Mouse (Mus musculus): ENCODE measurements around the gene Csnk2a2. TPM values are rescaled to one million over a fixed set of nuclear protein-coding genes. Genes with fewer than 3 reads are reported as not detected.

Gene Csnk2a2
- polyA plus RNA-seq, 1 experiment, result 125 TPM

- Histone ChIP-seq H3K36me3 (ENCODE audit: control insufficient read depth, insufficient read depth, low read length) (no peaks in the 10 kb centered on the region), H3K4me1 (ENCODE audit: control insufficient read depth, insufficient read depth, low read length) (no peaks in the 10 kb centered on the region; the same call in 1 of the 2 replicates), H3K4me3 (ENCODE audit: control insufficient read depth, low read depth, low read length) (no peak overlapping the region), H3K27ac (ENCODE audit: control insufficient read depth, insufficient read depth, low read depth, low read length) (no peak overlapping the region), H3K27me3 (ENCODE audit: control insufficient read depth, insufficient read depth, low read length) (no peaks in the 10 kb centered on the region)
- TF ChIP-seq POLR2A (IDR thresholded peaks at IDR 0.05; ENCODE audit: control insufficient read depth, low read depth, low read length) (no peak), CTCF (IDR thresholded peaks at IDR 0.05; ENCODE audit: control insufficient read depth, insufficient read depth, insufficient replicate concordance, low read depth, low read length) (no peak)
Observed at GRCm38 (mm10) chr8:95499266-95500064, 9.6 kb upstream of the Csnk2a2 start.

DNA sequence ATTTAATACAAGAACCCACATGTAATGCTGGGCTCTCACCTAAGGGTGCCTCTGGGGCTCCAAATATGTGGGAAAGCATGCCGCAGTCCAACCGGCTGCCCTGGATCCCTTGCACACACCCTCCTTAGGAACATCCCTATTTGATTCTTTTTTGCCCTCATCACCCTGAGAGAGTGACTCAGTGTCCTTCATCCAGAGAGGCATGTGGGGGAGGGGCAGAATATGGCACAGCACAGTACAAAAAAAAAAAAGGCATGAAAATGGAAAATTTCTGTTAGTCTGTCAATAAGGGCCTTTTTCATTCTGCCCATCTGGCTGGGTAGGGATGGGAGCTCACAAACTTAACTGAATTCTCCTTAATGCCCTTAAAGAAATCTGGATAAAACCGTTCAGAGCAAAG is 8.0 kb upstream of the Csnk2a2 start:
- TF ChIP-seq POLR2A (IDR thresholded peaks at IDR 0.05; ENCODE audit: control insufficient read depth, low read depth, low read length), result no peak
- no peak for TF ChIP-seq CTCF (IDR thresholded peaks at IDR 0.05; ENCODE audit: control insufficient read depth, insufficient read depth, insufficient replicate concordance, low read depth, low read length)
- no peaks in the 10 kb centered on the region; the same call in 1 of the 2 replicates for H3K4me1 ChIP-seq (ENCODE audit: control insufficient read depth, insufficient read depth, low read length)
- H3K27ac ChIP-seq (ENCODE audit: control insufficient read depth, insufficient read depth, low read depth, low read length), result no peak overlapping the region

GRCm38 (mm10) chr8:95496420-95496819 is 6.6 kb upstream of the Csnk2a2 start:
- Histone ChIP-seq H3K36me3 (ENCODE audit: control insufficient read depth, insufficient read depth, low read length) (no peaks in the 10 kb centered on the region), H3K27ac (ENCODE audit: control insufficient read depth, insufficient read depth, low read depth, low read length) (no peak overlapping the region), H3K27me3 (ENCODE audit: control insufficient read depth, insufficient read depth, low read length) (no peaks in the 10 kb centered on the region), H3K4me3 (ENCODE audit: control insufficient read depth, low read depth, low read length) (peak overlapping the region; percentile 74), H3K4me1 (ENCODE audit: control insufficient read depth, insufficient read depth, low read length) (no peaks in the 10 kb centered on the region; the same call in 1 of the 2 replicates)
- TF ChIP-seq CTCF (IDR thresholded peaks at IDR 0.05; ENCODE audit: control insufficient read depth, insufficient read depth, insufficient replicate concordance, low read depth, low read length) (no peak), POLR2A (IDR thresholded peaks at IDR 0.05; ENCODE audit: control insufficient read depth, low read depth, low read length) (no peak)

More for the DNA sequence above, 8.0 kb upstream of the Csnk2a2 start:
- H3K4me3 ChIP-seq (ENCODE audit: control insufficient read depth, low read depth, low read length), result no peak overlapping the region
- H3K36me3 ChIP-seq (ENCODE audit: control insufficient read depth, insufficient read depth, low read length), result no peaks in the 10 kb centered on the region
- no peaks in the 10 kb centered on the region for H3K27me3 ChIP-seq (ENCODE audit: control insufficient read depth, insufficient read depth, low read length)

- Histone ChIP-seq H3K27me3 (ENCODE audit: control insufficient read depth, insufficient read depth, low read length) (no peaks in the 10 kb centered on the region), H3K27ac (ENCODE audit: control insufficient read depth, insufficient read depth, low read depth, low read length) (no peak overlapping the region), H3K36me3 (ENCODE audit: control insufficient read depth, insufficient read depth, low read length) (no peaks in the 10 kb centered on the region), H3K4me3 (ENCODE audit: control insufficient read depth, low read depth, low read length) (no peak overlapping the region), H3K4me1 (ENCODE audit: control insufficient read depth, insufficient read depth, low read length) (no peaks in the 10 kb centered on the region; the same call in 1 of the 2 replicates)
- no peak for TF ChIP-seq POLR2A (IDR thresholded peaks at IDR 0.05; ENCODE audit: control insufficient read depth, low read depth, low read length)
- no peak for TF ChIP-seq CTCF (IDR thresholded peaks at IDR 0.05; ENCODE audit: control insufficient read depth, insufficient read depth, insufficient replicate concordance, low read depth, low read length)
Observed at GRCm38 (mm10) chr8:95495444-95495843, 5.6 kb upstream of the Csnk2a2 start.

GRCm38 (mm10) chr8:95492057-95492456 is 2.2 kb upstream of the Csnk2a2 start:
- Histone ChIP-seq H3K27me3 (ENCODE audit: control insufficient read depth, insufficient read depth, low read length) (no peaks in the 10 kb centered on the region), H3K36me3 (ENCODE audit: control insufficient read depth, insufficient read depth, low read length) (no peaks in the 10 kb centered on the region), H3K27ac (ENCODE audit: control insufficient read depth, insufficient read depth, low read depth, low read length) (no peak overlapping the region), H3K4me3 (ENCODE audit: control insufficient read depth, low read depth, low read length) (no peak overlapping the region), H3K4me1 (ENCODE audit: control insufficient read depth, insufficient read depth, low read length) (peaks cover 5% of the 10 kb centered on the region)
- TF ChIP-seq CTCF (IDR thresholded peaks at IDR 0.05; ENCODE audit: control insufficient read depth, insufficient read depth, insufficient replicate concordance, low read depth, low read length) (no peak), POLR2A (IDR thresholded peaks at IDR 0.05; ENCODE audit: control insufficient read depth, low read depth, low read length) (no peak)

GRCm38 (mm10) chr8:95488698-95489332 is 1.0 kb downstream of the Csnk2a2 start:
- H3K27ac ChIP-seq (ENCODE audit: control insufficient read depth, insufficient read depth, low read depth, low read length), result peak overlapping the region; percentile 70

More at GRCm38 (mm10) chr8:95488698-95489332, 1.0 kb downstream of the Csnk2a2 start:
- no peaks in the 10 kb centered on the region for H3K27me3 ChIP-seq (ENCODE audit: control insufficient read depth, insufficient read depth, low read length)
- H3K36me3 ChIP-seq (ENCODE audit: control insufficient read depth, insufficient read depth, low read length), result no peaks in the 10 kb centered on the region
- peaks cover 5% of the 10 kb centered on the region for H3K4me1 ChIP-seq (ENCODE audit: control insufficient read depth, insufficient read depth, low read length)
- TF ChIP-seq POLR2A (IDR thresholded peaks at IDR 0.05; ENCODE audit: control insufficient read depth, low read depth, low read length) (peak; percentile 30; the same call in 1 of the 2 replicates), CTCF (IDR thresholded peaks at IDR 0.05; ENCODE audit: control insufficient read depth, insufficient read depth, insufficient replicate concordance, low read depth, low read length) (peak; percentile 68)
- H3K4me3 ChIP-seq (ENCODE audit: control insufficient read depth, low read depth, low read length), result peak overlapping the region; percentile 94

Measured in testis, adult 2 months (tissue).